Mouse (Mus musculus) lung, embryonic 15.5 days (tissue): ENCODE measurements around the gene Tstd1. TPM values are rescaled to one million over a fixed set of nuclear protein-coding genes. Genes with fewer than 3 reads are reported as not detected.

ENCODE experiments used
- ATAC-seq: fragments of 200-750 bp; cut with Nextera tagmentation; 2 replicates; pipeline ENCODE4 v1.8.0; 2017; ENCODE audit warnings: moderate number of reproducible peaks, borderline replicate concordance; ENCODE audit not compliant: low FRiP score, low TSS enrichment; ENCODE audit errors: extremely low read depth
- H3K27ac ChIP-seq: fragments of 300-500 bp; sonication (generic); 2 replicates; pipeline ENCODE4 v1.5.1; 2015; ENCODE audit warnings: moderate library complexity, mild to moderate bottlenecking, inconsistent platforms
- H3K27me3 ChIP-seq: fragments of 300-500 bp; sonication (generic); 2 replicates; pipeline ENCODE4 v1.6.1; 2015; ENCODE audit warnings: inconsistent platforms
- H3K36me3 ChIP-seq: fragments of 300-500 bp; sonication (generic); 2 replicates; pipeline ENCODE4 v1.6.1; 2015; ENCODE audit warnings: inconsistent platforms
- H3K4me1 ChIP-seq: fragments of 300-500 bp; sonication (generic); 2 replicates; pipeline ENCODE4 v1.6.1; 2015; ENCODE audit warnings: inconsistent platforms
- H3K4me2 ChIP-seq: fragments of 300-500 bp; sonication (generic); 2 replicates; pipeline ENCODE4 v1.6.1; 2015; ENCODE audit warnings: inconsistent platforms, mild to moderate bottlenecking, moderate library complexity
- H3K4me3 ChIP-seq: fragments of 300-500 bp; sonication (generic); 2 replicates; pipeline ENCODE4 v1.5.1; 2015; ENCODE audit warnings: mild to moderate bottlenecking, inconsistent platforms
- H3K9ac ChIP-seq: fragments of 300-500 bp; sonication (generic); 2 replicates; pipeline ENCODE4 v1.6.1; 2015; ENCODE audit warnings: inconsistent platforms
- H3K9me3 ChIP-seq: fragments of 300-500 bp; sonication (generic); 2 replicates; pipeline ENCODE4 v1.6.1; 2016; ENCODE audit warnings: inconsistent platforms
- WGBS: fragments of 180-500 bp; shearing (Covaris S2); methylation state at CpG from one replicate; pipeline ENCODE4 v1.1.7; 2015; 5-methylcytosine and 5-hydroxymethylcytosine counted together
- polyA plus RNA-seq: library from polyadenylated mRNA; unstranded; fragments of >200 nt; fragmentation: Nextera tagmentation; extraction: Ambion mirVana; gene quantifications from 2 replicates; pipeline ENCODE4 v1.2.1, GENCODE M21; 2015

Tstd1 gene
- 6.4 and 7.5 TPM in 2 replicates for polyA plus RNA-seq

GRCm38 (mm10) chr1:171418660-171419059 is at the start of gene Tstd1:
TSS of gene Tstd1 (plus strand) at chr1:171418872.
- peaks cover 49% of the 10 kb centered on the region for H3K36me3 ChIP-seq
- H3K27ac ChIP-seq = peak within 1 kb of the TSS; percentile 77
- ATAC-seq = no peak
- H3K27me3 ChIP-seq = no peaks in the 10 kb centered on the region
- H3K9ac ChIP-seq = no peak within 1 kb of the TSS
- H3K4me1 ChIP-seq = peaks cover 18% of the 10 kb centered on the region
- no peaks in the 10 kb centered on the region for H3K9me3 ChIP-seq
- H3K4me3 ChIP-seq = no peak within 1 kb of the TSS
- no peak within 1 kb of the TSS for H3K4me2 ChIP-seq
- 64% methylated on average over 5 of the region's 5 CpGs for WGBS

GRCm38 (mm10) chr1:171369845-171370556 is 48.7 kb upstream of the Tstd1 start, which contains the start of gene Nectin4:
TSS of gene Nectin4 (plus strand) at chr1:171370099.
- Histone ChIP-seq H3K4me3 (peak within 1 kb of the TSS; percentile 18), H3K27ac (peak within 1 kb of the TSS; percentile 58), H3K4me1 (0 out of 2 replicates have a peak, but pooled peaks cover 17% of the 10 kb centered on the region), H3K27me3 (no peaks in the 10 kb centered on the region), H3K9me3 (no peaks in the 10 kb centered on the region), H3K4me2 (peak within 1 kb of the TSS; percentile 41), H3K36me3 (no peaks in the 10 kb centered on the region), H3K9ac (no peak within 1 kb of the TSS)
- WGBS = 26% methylated on average over 20 of the region's 20 CpGs
- peak; percentile 69 for ATAC-seq

- no peak for ATAC-seq
- Histone ChIP-seq H3K36me3 (no peaks in the 10 kb centered on the region), H3K27ac (no peak overlapping the region), H3K27me3 (no peaks in the 10 kb centered on the region), H3K4me2 (no peak overlapping the region), H3K4me3 (no peak overlapping the region), H3K9me3 (no peaks in the 10 kb centered on the region), H3K9ac (no peak overlapping the region), H3K4me1 (peaks cover 25% of the 10 kb centered on the region; the same call in 1 of the 2 replicates)
- WGBS = 48% methylated on average over 3 of the region's 3 CpGs
Measured at GRCm38 (mm10) chr1:171372880-171373279, 45.8 kb upstream of the Tstd1 start.

DNA sequence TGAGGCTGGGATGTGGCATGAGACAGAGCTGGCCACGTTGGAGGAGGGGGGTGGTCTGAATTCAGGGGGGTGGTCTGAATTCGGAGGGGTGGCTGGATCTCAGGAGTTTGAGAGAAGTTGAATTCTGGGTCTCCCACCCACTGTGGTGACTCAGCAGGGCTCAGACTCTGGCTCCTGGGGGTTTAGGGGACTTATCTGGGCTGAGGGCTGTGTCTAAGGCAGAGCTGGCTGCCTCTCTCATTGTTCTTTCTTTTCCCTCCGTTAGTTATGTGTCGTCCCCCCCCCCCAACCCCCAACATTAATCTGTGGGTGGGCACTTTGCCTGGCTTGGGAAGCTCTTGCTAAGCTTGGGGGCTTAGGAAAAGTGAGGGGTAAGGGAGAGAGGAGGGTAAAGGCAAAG is 44.7 kb upstream of the Tstd1 start:
- H3K4me3 ChIP-seq = no peak overlapping the region
- no peaks in the 10 kb centered on the region for H3K9me3 ChIP-seq
- 8% methylated on average over 2 of the region's 4 CpGs for WGBS
- no peak for ATAC-seq
- H3K4me1 ChIP-seq = peaks cover 25% of the 10 kb centered on the region; the same call in 1 of the 2 replicates
- no peak overlapping the region for H3K9ac ChIP-seq
- H3K27ac ChIP-seq = no peak overlapping the region
- no peaks in the 10 kb centered on the region for H3K36me3 ChIP-seq
- no peaks in the 10 kb centered on the region for H3K27me3 ChIP-seq
- H3K4me2 ChIP-seq = no peak overlapping the region

DNA sequence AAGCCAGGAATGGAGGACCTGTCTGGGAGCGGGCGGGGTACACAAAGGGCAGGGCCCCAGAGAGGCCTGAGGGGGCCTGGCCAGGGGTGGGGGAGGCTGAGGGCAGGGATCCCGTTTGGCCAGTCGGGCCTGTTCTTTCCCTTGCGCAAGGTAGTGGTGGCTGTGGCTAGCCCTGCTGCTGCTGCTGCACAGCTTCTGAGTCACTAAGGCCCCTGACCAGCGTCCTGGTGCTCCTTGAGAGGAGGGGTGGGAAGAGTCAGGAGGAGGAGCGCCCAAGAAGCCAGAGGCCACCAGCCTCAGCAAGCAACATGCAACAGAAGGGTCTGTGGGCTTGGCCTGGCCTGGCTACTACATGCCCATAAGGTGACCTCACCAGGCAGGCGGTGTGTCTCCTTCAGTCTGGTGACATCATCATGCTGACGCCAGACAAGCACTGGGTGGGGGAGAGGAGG is 43.0 kb upstream of the Tstd1 start:
- H3K27me3 ChIP-seq = peaks cover 16% of the 10 kb centered on the region
- H3K9me3 ChIP-seq = no peaks in the 10 kb centered on the region
- 33% methylated on average over 9 of the region's 9 CpGs for WGBS
- no peak overlapping the region for H3K4me2 ChIP-seq
- H3K36me3 ChIP-seq = no peaks in the 10 kb centered on the region
- ATAC-seq = peak; percentile 48
- H3K4me3 ChIP-seq = no peak overlapping the region
- peak overlapping the region; percentile 20 for H3K27ac ChIP-seq
- peaks cover 36% of the 10 kb centered on the region for H3K4me1 ChIP-seq
- H3K9ac ChIP-seq = no peak overlapping the region

- Histone ChIP-seq H3K36me3 (no peaks in the 10 kb centered on the region), H3K27ac (no peak overlapping the region), H3K4me2 (no peak overlapping the region), H3K4me3 (no peak overlapping the region), H3K9ac (no peak overlapping the region), H3K4me1 (peaks cover 30% of the 10 kb centered on the region), H3K9me3 (no peaks in the 10 kb centered on the region), H3K27me3 (peaks cover 19% of the 10 kb centered on the region)
- 76% methylated on average over 6 of the region's 6 CpGs for WGBS
- ATAC-seq = no peak
Measured at GRCm38 (mm10) chr1:171378298-171378697, 40.4 kb upstream of the Tstd1 start.

DNA sequence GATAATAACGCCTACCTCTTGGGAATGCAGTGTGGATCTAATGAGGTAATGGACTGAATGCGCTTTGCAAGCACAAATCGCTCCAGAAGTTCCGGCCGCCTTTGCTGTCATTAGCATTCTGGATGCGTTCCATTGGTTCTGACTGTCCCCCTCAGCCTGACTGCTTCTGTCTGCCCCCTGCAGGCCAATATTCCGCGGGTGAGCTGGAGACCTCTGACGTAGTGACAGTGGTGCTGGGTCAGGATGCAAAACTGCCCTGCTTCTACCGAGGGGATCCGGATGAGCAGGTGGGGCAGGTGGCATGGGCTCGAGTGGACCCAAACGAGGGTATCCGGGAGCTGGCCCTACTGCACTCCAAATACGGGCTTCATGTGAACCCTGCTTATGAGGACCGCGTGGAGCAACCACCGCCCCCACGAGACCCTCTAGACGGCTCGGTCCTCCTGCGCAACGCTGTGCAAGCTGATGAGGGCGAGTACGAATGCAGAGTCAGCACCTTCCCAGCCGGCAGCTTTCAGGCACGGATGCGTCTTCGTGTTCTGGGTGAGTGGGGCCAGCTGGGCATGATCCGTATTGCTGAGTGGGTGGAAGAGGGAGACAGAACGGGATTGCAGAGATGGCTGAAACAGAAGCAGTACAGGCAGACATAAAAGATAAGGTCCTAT is 38.6 kb upstream of the Tstd1 start:
- 2% methylated on average over 31 of the region's 31 CpGs for WGBS
- H3K4me3 ChIP-seq = peak overlapping the region; percentile 18; the same call in 1 of the 2 replicates
- H3K27me3 ChIP-seq = peaks cover 19% of the 10 kb centered on the region
- peaks cover 18% of the 10 kb centered on the region for H3K4me1 ChIP-seq
- peak; percentile 62; the same call in 1 of the 2 replicates for ATAC-seq
- peak overlapping the region; percentile 60 for H3K4me2 ChIP-seq
- no peak overlapping the region for H3K9ac ChIP-seq
- no peak overlapping the region for H3K27ac ChIP-seq
- no peaks in the 10 kb centered on the region for H3K9me3 ChIP-seq
- H3K36me3 ChIP-seq = no peaks in the 10 kb centered on the region

- 73% methylated on average over 11 of the region's 11 CpGs for WGBS
- no peak for ATAC-seq
- peaks cover 19% of the 10 kb centered on the region for H3K27me3 ChIP-seq
- H3K9me3 ChIP-seq = no peaks in the 10 kb centered on the region
- no peak overlapping the region for H3K4me3 ChIP-seq
- no peak overlapping the region for H3K27ac ChIP-seq
- no peaks in the 10 kb centered on the region for H3K36me3 ChIP-seq
- H3K4me2 ChIP-seq = no peak overlapping the region
- H3K9ac ChIP-seq = no peak overlapping the region
- peaks cover 11% of the 10 kb centered on the region for H3K4me1 ChIP-seq
Measured at GRCm38 (mm10) chr1:171382096-171382620, 36.5 kb upstream of the Tstd1 start.

- Histone ChIP-seq H3K4me1 (peaks cover 11% of the 10 kb centered on the region), H3K4me2 (no peak overlapping the region), H3K27ac (no peak overlapping the region), H3K27me3 (peaks cover 17% of the 10 kb centered on the region), H3K4me3 (no peak overlapping the region), H3K36me3 (no peaks in the 10 kb centered on the region), H3K9ac (no peak overlapping the region), H3K9me3 (no peaks in the 10 kb centered on the region)
- WGBS = 55% methylated on average over 9 of the region's 9 CpGs
- no peak for ATAC-seq
Measured at GRCm38 (mm10) chr1:171384361-171384760, 34.3 kb upstream of the Tstd1 start.

DNA sequence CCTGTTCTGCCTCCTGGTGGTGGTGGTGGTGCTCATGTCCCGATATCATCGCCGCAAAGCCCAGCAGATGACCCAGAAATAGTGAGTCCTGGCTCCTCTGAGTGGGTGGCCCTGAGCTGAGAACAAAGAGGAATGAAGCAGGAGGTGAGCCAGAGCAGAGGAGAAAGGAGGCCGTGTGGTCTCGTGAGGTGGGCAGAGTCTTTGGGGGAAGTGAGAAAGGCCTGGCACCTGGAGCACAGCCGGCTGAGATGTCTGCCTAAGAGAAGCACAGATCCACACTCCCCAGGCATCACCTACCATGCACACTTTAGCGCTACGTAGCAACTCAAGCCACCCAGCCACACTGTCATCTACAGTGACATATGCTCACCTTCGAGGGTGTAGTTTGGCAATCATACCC is 33.5 kb upstream of the Tstd1 start:
- H3K9me3 ChIP-seq = no peaks in the 10 kb centered on the region
- H3K27me3 ChIP-seq = peaks cover 9% of the 10 kb centered on the region
- 58% methylated on average over 9 of the region's 9 CpGs for WGBS
- no peaks in the 10 kb centered on the region for H3K36me3 ChIP-seq
- H3K4me1 ChIP-seq = peaks cover 3% of the 10 kb centered on the region
- H3K9ac ChIP-seq = no peak overlapping the region
- no peak overlapping the region for H3K27ac ChIP-seq
- ATAC-seq = no peak
- H3K4me2 ChIP-seq = no peak overlapping the region
- no peak overlapping the region for H3K4me3 ChIP-seq

DNA sequence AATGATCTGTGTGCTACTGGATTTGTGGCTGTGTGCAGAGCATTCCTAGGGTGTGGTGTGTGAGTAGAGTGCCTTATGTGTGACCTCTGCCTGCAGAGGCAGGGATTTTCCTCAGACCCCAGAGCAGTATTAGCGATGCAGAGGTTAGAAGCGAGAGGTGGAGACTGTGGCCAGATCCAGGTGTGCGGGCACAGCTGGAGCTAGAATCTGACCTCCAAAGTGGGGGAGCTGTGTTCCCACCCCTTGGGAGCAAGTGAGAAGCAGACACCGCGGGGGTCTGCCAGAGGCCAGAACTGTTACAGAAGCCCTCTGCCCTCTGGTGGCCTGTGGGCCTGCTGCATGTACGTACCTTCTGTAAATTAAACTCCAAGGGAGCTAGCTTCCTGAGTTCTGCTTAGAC is 31.6 kb upstream of the Tstd1 start:
- no peak overlapping the region for H3K4me3 ChIP-seq
- no peak for ATAC-seq
- no peaks in the 10 kb centered on the region for H3K4me1 ChIP-seq
- H3K27ac ChIP-seq = no peak overlapping the region
- H3K9me3 ChIP-seq = no peaks in the 10 kb centered on the region
- 18% methylated on average over 6 of the region's 6 CpGs for WGBS
- H3K36me3 ChIP-seq = no peaks in the 10 kb centered on the region
- H3K4me2 ChIP-seq = no peak overlapping the region
- no peaks in the 10 kb centered on the region for H3K27me3 ChIP-seq
- no peak overlapping the region for H3K9ac ChIP-seq
